Mouse (Mus musculus): Measurements from ENCODE around the gene Mgat3. TPM values are rescaled to one million over a fixed set of nuclear protein-coding genes. Genes with fewer than 3 reads are reported as not detected.
A peak's percentile ranks its signal among the peaks of the same experiment; 100 is the strongest.

Gene Mgat3
- polyA plus RNA-seq, 1 experiment from 2014 or later: 0.44 TPM

GRCm38 (mm10) chr15:80213688-80214087 lies 40.2 kb downstream of the Mgat3 start:
- H3K9me3 ChIP-seq (replicated peaks): no peaks in the 10 kb centered on the region
- no peak overlapping the region for H3K4me2 ChIP-seq
- H3K27me3 ChIP-seq: peaks cover 14% of the 10 kb centered on the region
- no peaks in the 10 kb centered on the region for H3K36me3 ChIP-seq
- DNase-seq (no peak), ATAC-seq (ENCODE audit: low read depth) (peak; percentile 82)
- no peak overlapping the region for H3K27ac ChIP-seq
- H3K4me3 ChIP-seq (replicated peaks): no peak overlapping the region
- H3K4me1 ChIP-seq (replicated peaks): peaks cover 14% of the 10 kb centered on the region
- no peak overlapping the region for H3K9ac ChIP-seq

- H3K9ac ChIP-seq: no peak overlapping the region
- H3K27ac ChIP-seq: no peak overlapping the region
- H3K4me3 ChIP-seq (replicated peaks): no peak overlapping the region
- H3K27me3 ChIP-seq: peaks cover 10% of the 10 kb centered on the region
- ATAC-seq (ENCODE audit: low read depth) (no peak), DNase-seq (no peak)
- no peaks in the 10 kb centered on the region for H3K9me3 ChIP-seq (replicated peaks)
- H3K4me2 ChIP-seq: no peak overlapping the region
- WGBS (ENCODE audit: insufficient replicate concordance): 14% methylated on average over 10 of the region's 10 CpGs
- no peaks in the 10 kb centered on the region for H3K36me3 ChIP-seq
- H3K4me1 ChIP-seq (replicated peaks): peaks cover 25% of the 10 kb centered on the region
Measured at GRCm38 (mm10) chr15:80215716-80216479, 42.4 kb downstream of the Mgat3 start.

- H3K27ac ChIP-seq: no peak overlapping the region
- 36% methylated on average over 9 of the region's 9 CpGs for WGBS (ENCODE audit: insufficient replicate concordance)
- H3K4me1 ChIP-seq (replicated peaks): peaks cover 25% of the 10 kb centered on the region
- H3K4me2 ChIP-seq: no peak overlapping the region
- H3K36me3 ChIP-seq: no peaks in the 10 kb centered on the region
- H3K4me3 ChIP-seq (replicated peaks): no peak overlapping the region
- no peaks in the 10 kb centered on the region for H3K9me3 ChIP-seq (replicated peaks)
- no peak overlapping the region for H3K9ac ChIP-seq
- peaks cover 6% of the 10 kb centered on the region for H3K27me3 ChIP-seq
- no peak for DNase-seq
- ATAC-seq (ENCODE audit: low read depth): no peak
Measured at GRCm38 (mm10) chr15:80216480-80216820, 42.9 kb downstream of the Mgat3 start.

GRCm38 (mm10) chr15:80217476-80217875 lies 44.0 kb downstream of the Mgat3 start:
- no peak overlapping the region for H3K27ac ChIP-seq
- peaks cover 6% of the 10 kb centered on the region; the same call in 1 of the 2 replicates for H3K27me3 ChIP-seq
- DNase-seq: no peak
- no peak overlapping the region for H3K4me3 ChIP-seq (replicated peaks)
- H3K9ac ChIP-seq: no peak overlapping the region
- peaks cover 25% of the 10 kb centered on the region for H3K4me1 ChIP-seq (replicated peaks)
- WGBS (ENCODE audit: insufficient replicate concordance): 79% methylated on average over 10 of the region's 10 CpGs
- H3K36me3 ChIP-seq: no peaks in the 10 kb centered on the region
- no peak for ATAC-seq (ENCODE audit: low read depth)
- H3K9me3 ChIP-seq (replicated peaks): no peaks in the 10 kb centered on the region
- H3K4me2 ChIP-seq: no peak overlapping the region

- 11% methylated on average over 14 of the region's 14 CpGs for WGBS (ENCODE audit: insufficient replicate concordance)
- ATAC-seq (ENCODE audit: low read depth): no peak
- Histone ChIP-seq H3K4me1 (replicated peaks) (peaks cover 13% of the 10 kb centered on the region), H3K9ac (no peak overlapping the region), H3K27ac (no peak overlapping the region), H3K9me3 (replicated peaks) (no peaks in the 10 kb centered on the region), H3K4me3 (replicated peaks) (no peak overlapping the region), H3K4me2 (peak overlapping the region; percentile 38), H3K27me3 (peaks cover 3% of the 10 kb centered on the region; the same call in 1 of the 2 replicates), H3K36me3 (no peaks in the 10 kb centered on the region)
- DNase-seq: peak; percentile 32
Measured at GRCm38 (mm10) chr15:80219211-80219610, 45.7 kb downstream of the Mgat3 start.

- peaks cover 3% of the 10 kb centered on the region; the same call in 1 of the 2 replicates for H3K27me3 ChIP-seq
- ATAC-seq (ENCODE audit: low read depth) (no peak), DNase-seq (no peak)
- no peak overlapping the region for H3K27ac ChIP-seq
- H3K36me3 ChIP-seq: no peaks in the 10 kb centered on the region
- peak overlapping the region; percentile 38; the same call in 1 of the 2 replicates for H3K4me2 ChIP-seq
- H3K9me3 ChIP-seq (replicated peaks): no peaks in the 10 kb centered on the region
- no peak overlapping the region for H3K4me3 ChIP-seq (replicated peaks)
- no peak overlapping the region for H3K9ac ChIP-seq
- peaks cover 15% of the 10 kb centered on the region for H3K4me1 ChIP-seq (replicated peaks)
- WGBS (ENCODE audit: insufficient replicate concordance): 43% methylated on average over 4 of the region's 4 CpGs
Measured at GRCm38 (mm10) chr15:80219705-80220657, 46.5 kb downstream of the Mgat3 start.

GRCm38 (mm10) chr15:80221031-80221430 lies 47.5 kb downstream of the Mgat3 start:
- ATAC-seq (ENCODE audit: low read depth) (no peak), DNase-seq (no peak)
- no peak overlapping the region for H3K4me3 ChIP-seq (replicated peaks)
- no peak overlapping the region for H3K4me2 ChIP-seq
- no peaks in the 10 kb centered on the region for H3K36me3 ChIP-seq
- peaks cover 3% of the 10 kb centered on the region; the same call in 1 of the 2 replicates for H3K27me3 ChIP-seq
- WGBS (ENCODE audit: insufficient replicate concordance): 56% methylated on average over 8 of the region's 8 CpGs
- H3K27ac ChIP-seq: no peak overlapping the region
- no peak overlapping the region for H3K9ac ChIP-seq
- peaks cover 20% of the 10 kb centered on the region for H3K4me1 ChIP-seq (replicated peaks)
- no peaks in the 10 kb centered on the region for H3K9me3 ChIP-seq (replicated peaks)

GRCm38 (mm10) chr15:80223751-80224150 lies 50.2 kb downstream of the Mgat3 start:
- DNase-seq: no peak
- no peak overlapping the region for H3K4me3 ChIP-seq (replicated peaks)
- 72% methylated on average over 7 of the region's 7 CpGs for WGBS (ENCODE audit: insufficient replicate concordance)
- no peaks in the 10 kb centered on the region for H3K27me3 ChIP-seq
- no peak for ATAC-seq (ENCODE audit: low read depth)
- no peak overlapping the region for H3K27ac ChIP-seq
- H3K4me2 ChIP-seq: no peak overlapping the region
- no peaks in the 10 kb centered on the region for H3K9me3 ChIP-seq (replicated peaks)
- H3K36me3 ChIP-seq: no peaks in the 10 kb centered on the region
- no peak overlapping the region for H3K9ac ChIP-seq
- peaks cover 19% of the 10 kb centered on the region for H3K4me1 ChIP-seq (replicated peaks)

- no peak overlapping the region for H3K9ac ChIP-seq
- H3K4me2 ChIP-seq: no peak overlapping the region
- no peaks in the 10 kb centered on the region for H3K36me3 ChIP-seq
- 11% methylated on average over 9 of the region's 9 CpGs for WGBS (ENCODE audit: insufficient replicate concordance)
- no peaks in the 10 kb centered on the region for H3K27me3 ChIP-seq
- peak; percentile 78 for DNase-seq
- no peaks in the 10 kb centered on the region for H3K9me3 ChIP-seq (replicated peaks)
- H3K4me3 ChIP-seq (replicated peaks): no peak overlapping the region
- peaks cover 9% of the 10 kb centered on the region for H3K4me1 ChIP-seq (replicated peaks)
- no peak overlapping the region for H3K27ac ChIP-seq
- ATAC-seq (ENCODE audit: low read depth): peak; percentile 72
Measured at GRCm38 (mm10) chr15:80225208-80225607, 51.7 kb downstream of the Mgat3 start.

GRCm38 (mm10) chr15:80225796-80226195 lies 52.3 kb downstream of the Mgat3 start:
- DNase-seq (peak; percentile 67), ATAC-seq (ENCODE audit: low read depth) (peak; percentile 51; the same call in 1 of the 2 replicates)
- Histone ChIP-seq H3K4me3 (replicated peaks) (no peak overlapping the region), H3K9ac (no peak overlapping the region), H3K36me3 (no peaks in the 10 kb centered on the region), H3K27ac (no peak overlapping the region), H3K9me3 (replicated peaks) (no peaks in the 10 kb centered on the region), H3K27me3 (no peaks in the 10 kb centered on the region), H3K4me2 (no peak overlapping the region), H3K4me1 (replicated peaks) (peaks cover 9% of the 10 kb centered on the region)
- WGBS (ENCODE audit: insufficient replicate concordance): 42% methylated on average over 2 of the region's 2 CpGs

GRCm38 (mm10) chr15:80228071-80228800 lies 54.7 kb downstream of the Mgat3 start:
- Histone ChIP-seq H3K4me1 (replicated peaks) (peaks cover 21% of the 10 kb centered on the region), H3K4me2 (no peak overlapping the region), H3K9ac (no peak overlapping the region), H3K4me3 (replicated peaks) (no peak overlapping the region), H3K27me3 (no peaks in the 10 kb centered on the region), H3K27ac (no peak overlapping the region), H3K36me3 (no peaks in the 10 kb centered on the region), H3K9me3 (replicated peaks) (no peaks in the 10 kb centered on the region)
- ATAC-seq (ENCODE audit: low read depth) (no peak), DNase-seq (no peak)
- 72% methylated on average over 17 of the region's 17 CpGs for WGBS (ENCODE audit: insufficient replicate concordance)

All from liver, embryonic 13.5 days (tissue).